Mouse (Mus musculus) kidney, adult 2 months (tissue): ENCODE measurements around the gene Rpusd1.

Experiments
- CTCF ChIP-seq: fragments of 200-500 bp; conservative IDR thresholded peaks from 2 replicates; pipeline ENCODE4 v1.5.1; 2011; ENCODE audit warnings: low read depth, mild to moderate bottlenecking, control low read depth, low read length, moderate library complexity, mixed read lengths; ENCODE audit not compliant: insufficient read depth, insufficient read length
- POLR2A ChIP-seq: fragments of 200-500 bp; IDR thresholded peaks from one replicate; pipeline ENCODE4 v1.6.1; 2011; ENCODE audit warnings: low read depth, low read length, control low read depth

GRCm38 (mm10) chr17:25725264-25725663 lies 2.2 kb upstream of the Rpusd1 start:
- TF ChIP-seq CTCF, result no peak
- TF ChIP-seq POLR2A, result no peak
